Mouse (Mus musculus): Measurements from ENCODE around the gene Rars. TPM values are rescaled to one million over a fixed set of nuclear protein-coding genes. Genes with fewer than 3 reads are reported as not detected.
A peak's percentile ranks its signal among the peaks of the same experiment; 100 is the strongest.

The Rars gene
- polyA plus RNA-seq, 1 experiment from 2014 or later = 34.4 TPM

- no peaks in the 10 kb centered on the region for H3K9me3 ChIP-seq (replicated peaks; ENCODE audit: control insufficient read depth, low read length)
- H3K4me1 ChIP-seq (ENCODE audit: control insufficient read depth, low read depth, low read length) = peaks cover 17% of the 10 kb centered on the region
- H3K4me2 ChIP-seq (ENCODE audit: low read depth, low read length) = no peak overlapping the region
- H3K9ac ChIP-seq (ENCODE audit: low read depth, low read length) = no peak overlapping the region
- no peak for ATAC-seq (ENCODE audit: low read depth)
- H3K27me3 ChIP-seq (ENCODE audit: control insufficient read depth, insufficient read depth, low read depth, low read length) = no peaks in the 10 kb centered on the region; the same call in 1 of the 2 replicates
- H3K4me3 ChIP-seq (ENCODE audit: low read depth, low read length) = no peak overlapping the region
- WGBS (ENCODE audit: insufficient replicate concordance) = 71% methylated on average over 5 of the region's 5 CpGs
- no peaks in the 10 kb centered on the region for H3K36me3 ChIP-seq (ENCODE audit: control insufficient read depth, insufficient read depth)
- no peak overlapping the region for H3K27ac ChIP-seq (ENCODE audit: low read length)
Observed at GRCm38 (mm10) chr11:35766845-35767244, 67.5 kb downstream of the Rars start.

- no peak for ATAC-seq (ENCODE audit: low read depth)
- Histone ChIP-seq H3K4me3 (ENCODE audit: low read depth, low read length) (no peak overlapping the region), H3K4me1 (ENCODE audit: control insufficient read depth, low read depth, low read length) (no peaks in the 10 kb centered on the region), H3K27me3 (ENCODE audit: control insufficient read depth, insufficient read depth, low read depth, low read length) (no peaks in the 10 kb centered on the region), H3K9me3 (replicated peaks; ENCODE audit: control insufficient read depth, low read length) (no peaks in the 10 kb centered on the region), H3K27ac (ENCODE audit: low read length) (no peak overlapping the region), H3K4me2 (ENCODE audit: low read depth, low read length) (no peak overlapping the region), H3K36me3 (ENCODE audit: control insufficient read depth, insufficient read depth) (no peaks in the 10 kb centered on the region), H3K9ac (ENCODE audit: low read depth, low read length) (no peak overlapping the region)
- WGBS (ENCODE audit: insufficient replicate concordance) = 66% methylated on average over 4 of the region's 4 CpGs
Observed at GRCm38 (mm10) chr11:35760627-35761003, 73.7 kb downstream of the Rars start.

GRCm38 (mm10) chr11:35760001-35760626 lies 74.2 kb downstream of the Rars start:
- Histone ChIP-seq H3K27ac (ENCODE audit: low read length) (no peak overlapping the region), H3K4me2 (ENCODE audit: low read depth, low read length) (no peak overlapping the region), H3K27me3 (ENCODE audit: control insufficient read depth, insufficient read depth, low read depth, low read length) (no peaks in the 10 kb centered on the region), H3K4me1 (ENCODE audit: control insufficient read depth, low read depth, low read length) (no peaks in the 10 kb centered on the region), H3K4me3 (ENCODE audit: low read depth, low read length) (no peak overlapping the region), H3K9ac (ENCODE audit: low read depth, low read length) (no peak overlapping the region), H3K36me3 (ENCODE audit: control insufficient read depth, insufficient read depth) (no peaks in the 10 kb centered on the region), H3K9me3 (replicated peaks; ENCODE audit: control insufficient read depth, low read length) (no peaks in the 10 kb centered on the region)
- WGBS (ENCODE audit: insufficient replicate concordance) = 66% methylated on average over 7 of the region's 7 CpGs
- no peak for ATAC-seq (ENCODE audit: low read depth)

MicroRNAs encoded within 50 kb of the gene (microRNA counts, 519-probe panel; counts per million panel counts)
- microRNA mmu-miR-103 = 3,266 counts per million, percentile 88 among the panel's probes with 10 or more counts

Small RNA genes within 50 kb of the gene (microRNA-seq; reads per million reads assigned to microRNA genes)
- gene Mir103-1 = 3.2 reads per million, percentile 10 among the genes with 10 or more reads in this experiment

Other genes with a start within 250 kb of the Rars start
- gene Pank3, start 65.0 kb downstream of the Rars start, polyA plus RNA-seq (2015; fragmentation: Nextera tagmentation; extraction: Ambion mirVana) = 4.5 and 5.1 TPM in 2 replicates
- gene Fbll1, start 35.6 kb downstream of the Rars start, polyA plus RNA-seq (2015; fragmentation: Nextera tagmentation; extraction: Ambion mirVana) = not detected in 2 replicates
- 0.98 and 1.1 TPM in 2 replicates for gene Wwc1, start 146.0 kb upstream of the Rars start, polyA plus RNA-seq (2015; fragmentation: Nextera tagmentation; extraction: Ambion mirVana)